Mouse (Mus musculus) retina, postnatal 7 days (tissue): ENCODE results near the gene Rabgap1l.
A peak's percentile ranks its signal among the peaks of the same experiment; 100 is the strongest.

Experiments used
- DNase-seq: peaks from one replicate; pipeline ENCODE4 v3.0.0-alpha.2; 2012; ENCODE audit warnings: low read depth, low spot score

The Rabgap1l gene

GRCm38 (mm10) chr1:160787926-160788325 lies 5.1 kb downstream of the Rabgap1l start:
- no peak for DNase-seq

GRCm38 (mm10) chr1:160787164-160787563 lies 5.8 kb downstream of the Rabgap1l start:
- DNase-seq = no peak

GRCm38 (mm10) chr1:160786571-160786970 lies 6.4 kb downstream of the Rabgap1l start:
- no peak for DNase-seq

GRCm38 (mm10) chr1:160785681-160786225 lies 7.3 kb downstream of the Rabgap1l start:
- DNase-seq = no peak

GRCm38 (mm10) chr1:160784122-160784521 lies 8.9 kb downstream of the Rabgap1l start:
- no peak for DNase-seq

GRCm38 (mm10) chr1:160774166-160774565 lies 18.8 kb downstream of the Rabgap1l start:
- DNase-seq = no peak

- no peak for DNase-seq
Observed at GRCm38 (mm10) chr1:160765565-160765964, 27.4 kb downstream of the Rabgap1l start.

- peak; percentile 19 for DNase-seq
Observed at GRCm38 (mm10) chr1:160758243-160758642, 34.8 kb downstream of the Rabgap1l start.

- no peak for DNase-seq
Observed at GRCm38 (mm10) chr1:160755359-160755758, 37.7 kb downstream of the Rabgap1l start.

GRCm38 (mm10) chr1:160750629-160751028 lies 42.4 kb downstream of the Rabgap1l start:
- no peak for DNase-seq

GRCm38 (mm10) chr1:160746786-160747185 lies 46.2 kb downstream of the Rabgap1l start:
- no peak for DNase-seq

- DNase-seq = no peak
Observed at GRCm38 (mm10) chr1:160745238-160745930, 47.6 kb downstream of the Rabgap1l start.

- DNase-seq = no peak
Observed at GRCm38 (mm10) chr1:160744009-160744408, 49.0 kb downstream of the Rabgap1l start.

- DNase-seq = peak; percentile 56
Observed at GRCm38 (mm10) chr1:160743229-160743628, 49.8 kb downstream of the Rabgap1l start.

- DNase-seq = no peak
Observed at GRCm38 (mm10) chr1:160740650-160741049, 52.4 kb downstream of the Rabgap1l start.

GRCm38 (mm10) chr1:160734743-160735142 lies 58.3 kb downstream of the Rabgap1l start:
- DNase-seq = no peak

- DNase-seq = no peak
Observed at GRCm38 (mm10) chr1:160729944-160730343, 63.1 kb downstream of the Rabgap1l start.

- DNase-seq = peak; percentile 35
Observed at GRCm38 (mm10) chr1:160717742-160718141, 75.3 kb downstream of the Rabgap1l start.

GRCm38 (mm10) chr1:160714685-160715084 lies 78.3 kb downstream of the Rabgap1l start:
- peak; percentile 13 for DNase-seq

GRCm38 (mm10) chr1:160713887-160714286 lies 79.1 kb downstream of the Rabgap1l start:
- DNase-seq = no peak

GRCm38 (mm10) chr1:160713383-160713782 lies 79.6 kb downstream of the Rabgap1l start:
- no peak for DNase-seq

GRCm38 (mm10) chr1:160710539-160710938 lies 82.5 kb downstream of the Rabgap1l start:
- no peak for DNase-seq

GRCm38 (mm10) chr1:160704596-160704995 lies 88.4 kb downstream of the Rabgap1l start:
- no peak for DNase-seq
